Mouse (Mus musculus): ENCODE results near the gene Cc2d1a. TPM values are rescaled to one million over a fixed set of nuclear protein-coding genes. Genes with fewer than 3 reads are reported as not detected.

Cc2d1a gene
- polyA plus RNA-seq, 1 experiment from 2014 or later = 30.7 TPM

- Histone ChIP-seq H3K27ac (ENCODE audit: low read depth, low read length) (peak overlapping the region; percentile 94), H3K4me2 (ENCODE audit: low read depth, low read length) (peak overlapping the region; percentile 84), H3K36me3 (ENCODE audit: control insufficient read depth, insufficient read depth, low read length) (peaks cover 15% of the 10 kb centered on the region), H3K9ac (replicated peaks; ENCODE audit: low read depth, low read length) (peak overlapping the region; percentile 72), H3K4me3 (ENCODE audit: low read depth, low read length) (peak overlapping the region; percentile 60), H3K9me3 (ENCODE audit: control insufficient read depth, low read length) (no peaks in the 10 kb centered on the region), H3K27me3 (ENCODE audit: control insufficient read depth, insufficient read depth, low read length) (no peaks in the 10 kb centered on the region), H3K4me1 (ENCODE audit: control insufficient read depth, insufficient read depth, low read length) (peaks cover 21% of the 10 kb centered on the region)
- 3% methylated on average over 23 of the region's 29 CpGs for WGBS
- peak; percentile 83 for ATAC-seq (ENCODE audit: low read depth)
Measured at GRCm38 (mm10) chr8:84104221-84104620, 43.5 kb downstream of the Cc2d1a start.

- WGBS = 34% methylated on average over 3 of the region's 3 CpGs
- Histone ChIP-seq H3K27ac (ENCODE audit: low read depth, low read length) (peak overlapping the region; percentile 94), H3K36me3 (ENCODE audit: control insufficient read depth, insufficient read depth, low read length) (peaks cover 19% of the 10 kb centered on the region), H3K9me3 (ENCODE audit: control insufficient read depth, low read length) (no peaks in the 10 kb centered on the region), H3K4me3 (ENCODE audit: low read depth, low read length) (peak overlapping the region; percentile 60), H3K9ac (replicated peaks; ENCODE audit: low read depth, low read length) (peak overlapping the region; percentile 72), H3K27me3 (ENCODE audit: control insufficient read depth, insufficient read depth, low read length) (no peaks in the 10 kb centered on the region), H3K4me2 (ENCODE audit: low read depth, low read length) (peak overlapping the region; percentile 84), H3K4me1 (ENCODE audit: control insufficient read depth, insufficient read depth, low read length) (peaks cover 21% of the 10 kb centered on the region)
- no peak for ATAC-seq (ENCODE audit: low read depth)
Measured at GRCm38 (mm10) chr8:84103601-84104000, 44.1 kb downstream of the Cc2d1a start.

- Histone ChIP-seq H3K36me3 (ENCODE audit: control insufficient read depth, insufficient read depth, low read length) (peaks cover 38% of the 10 kb centered on the region), H3K9ac (replicated peaks; ENCODE audit: low read depth, low read length) (no peak overlapping the region), H3K9me3 (ENCODE audit: control insufficient read depth, low read length) (no peaks in the 10 kb centered on the region), H3K4me2 (ENCODE audit: low read depth, low read length) (no peak overlapping the region), H3K4me1 (ENCODE audit: control insufficient read depth, insufficient read depth, low read length) (peaks cover 21% of the 10 kb centered on the region), H3K27ac (ENCODE audit: low read depth, low read length) (no peak overlapping the region), H3K4me3 (ENCODE audit: low read depth, low read length) (no peak overlapping the region), H3K27me3 (ENCODE audit: control insufficient read depth, insufficient read depth, low read length) (no peaks in the 10 kb centered on the region)
- 94% methylated on average over 25 of the region's 25 CpGs for WGBS
- no peak for ATAC-seq (ENCODE audit: low read depth)
Measured at GRCm38 (mm10) chr8:84101476-84102270, 46.1 kb downstream of the Cc2d1a start.

- no peak overlapping the region for H3K4me2 ChIP-seq (ENCODE audit: low read depth, low read length)
- H3K9ac ChIP-seq (replicated peaks; ENCODE audit: low read depth, low read length) = no peak overlapping the region
- 97% methylated on average over 7 of the region's 7 CpGs for WGBS
- no peaks in the 10 kb centered on the region for H3K27me3 ChIP-seq (ENCODE audit: control insufficient read depth, insufficient read depth, low read length)
- peaks cover 12% of the 10 kb centered on the region for H3K4me1 ChIP-seq (ENCODE audit: control insufficient read depth, insufficient read depth, low read length)
- H3K9me3 ChIP-seq (ENCODE audit: control insufficient read depth, low read length) = no peaks in the 10 kb centered on the region
- H3K4me3 ChIP-seq (ENCODE audit: low read depth, low read length) = no peak overlapping the region
- ATAC-seq (ENCODE audit: low read depth) = no peak
- H3K36me3 ChIP-seq (ENCODE audit: control insufficient read depth, insufficient read depth, low read length) = peaks cover 66% of the 10 kb centered on the region
- H3K27ac ChIP-seq (ENCODE audit: low read depth, low read length) = no peak overlapping the region
Measured at GRCm38 (mm10) chr8:84098376-84098775, 49.4 kb downstream of the Cc2d1a start.

- Histone ChIP-seq H3K9ac (replicated peaks; ENCODE audit: low read depth, low read length) (no peak overlapping the region), H3K27ac (ENCODE audit: low read depth, low read length) (no peak overlapping the region), H3K36me3 (ENCODE audit: control insufficient read depth, insufficient read depth, low read length) (peaks cover 68% of the 10 kb centered on the region), H3K4me2 (ENCODE audit: low read depth, low read length) (no peak overlapping the region), H3K9me3 (ENCODE audit: control insufficient read depth, low read length) (no peaks in the 10 kb centered on the region), H3K4me1 (ENCODE audit: control insufficient read depth, insufficient read depth, low read length) (no peaks in the 10 kb centered on the region), H3K4me3 (ENCODE audit: low read depth, low read length) (no peak overlapping the region), H3K27me3 (ENCODE audit: control insufficient read depth, insufficient read depth, low read length) (no peaks in the 10 kb centered on the region)
- ATAC-seq (ENCODE audit: low read depth) = no peak
- 78% methylated on average over 8 of the region's 8 CpGs for WGBS
Measured at GRCm38 (mm10) chr8:84096061-84096460, 51.7 kb downstream of the Cc2d1a start.

GRCm38 (mm10) chr8:84090585-84090984 is 57.2 kb downstream of the Cc2d1a start:
- ATAC-seq (ENCODE audit: low read depth) = no peak
- Histone ChIP-seq H3K27me3 (ENCODE audit: control insufficient read depth, insufficient read depth, low read length) (no peaks in the 10 kb centered on the region), H3K27ac (ENCODE audit: low read depth, low read length) (no peak overlapping the region), H3K4me3 (ENCODE audit: low read depth, low read length) (no peak overlapping the region), H3K4me2 (ENCODE audit: low read depth, low read length) (no peak overlapping the region), H3K36me3 (ENCODE audit: control insufficient read depth, insufficient read depth, low read length) (peaks cover 55% of the 10 kb centered on the region), H3K4me1 (ENCODE audit: control insufficient read depth, insufficient read depth, low read length) (no peaks in the 10 kb centered on the region), H3K9me3 (ENCODE audit: control insufficient read depth, low read length) (no peaks in the 10 kb centered on the region), H3K9ac (replicated peaks; ENCODE audit: low read depth, low read length) (no peak overlapping the region)
- 91% methylated on average over 8 of the region's 8 CpGs for WGBS

GRCm38 (mm10) chr8:84089277-84089676 is 58.5 kb downstream of the Cc2d1a start:
- Histone ChIP-seq H3K4me3 (ENCODE audit: low read depth, low read length) (no peak overlapping the region), H3K36me3 (ENCODE audit: control insufficient read depth, insufficient read depth, low read length) (peaks cover 47% of the 10 kb centered on the region), H3K9me3 (ENCODE audit: control insufficient read depth, low read length) (no peaks in the 10 kb centered on the region), H3K27ac (ENCODE audit: low read depth, low read length) (no peak overlapping the region), H3K4me1 (ENCODE audit: control insufficient read depth, insufficient read depth, low read length) (no peaks in the 10 kb centered on the region), H3K27me3 (ENCODE audit: control insufficient read depth, insufficient read depth, low read length) (no peaks in the 10 kb centered on the region), H3K9ac (replicated peaks; ENCODE audit: low read depth, low read length) (no peak overlapping the region), H3K4me2 (ENCODE audit: low read depth, low read length) (no peak overlapping the region)
- no peak for ATAC-seq (ENCODE audit: low read depth)
- 89% methylated on average over 9 of the region's 9 CpGs for WGBS

GRCm38 (mm10) chr8:84087821-84088220 is 59.9 kb downstream of the Cc2d1a start:
- Histone ChIP-seq H3K9me3 (ENCODE audit: control insufficient read depth, low read length) (no peaks in the 10 kb centered on the region), H3K36me3 (ENCODE audit: control insufficient read depth, insufficient read depth, low read length) (peaks cover 42% of the 10 kb centered on the region), H3K4me2 (ENCODE audit: low read depth, low read length) (no peak overlapping the region), H3K27me3 (ENCODE audit: control insufficient read depth, insufficient read depth, low read length) (no peaks in the 10 kb centered on the region), H3K4me1 (ENCODE audit: control insufficient read depth, insufficient read depth, low read length) (no peaks in the 10 kb centered on the region), H3K4me3 (ENCODE audit: low read depth, low read length) (no peak overlapping the region), H3K27ac (ENCODE audit: low read depth, low read length) (no peak overlapping the region), H3K9ac (replicated peaks; ENCODE audit: low read depth, low read length) (no peak overlapping the region)
- 98% methylated on average over 14 of the region's 14 CpGs for WGBS
- ATAC-seq (ENCODE audit: low read depth) = no peak

GRCm38 (mm10) chr8:84087156-84087555 is 60.6 kb downstream of the Cc2d1a start:
- H3K9ac ChIP-seq (replicated peaks; ENCODE audit: low read depth, low read length) = no peak overlapping the region
- H3K4me2 ChIP-seq (ENCODE audit: low read depth, low read length) = no peak overlapping the region
- no peak overlapping the region for H3K4me3 ChIP-seq (ENCODE audit: low read depth, low read length)
- H3K27ac ChIP-seq (ENCODE audit: low read depth, low read length) = no peak overlapping the region
- no peaks in the 10 kb centered on the region for H3K9me3 ChIP-seq (ENCODE audit: control insufficient read depth, low read length)
- H3K36me3 ChIP-seq (ENCODE audit: control insufficient read depth, insufficient read depth, low read length) = peaks cover 44% of the 10 kb centered on the region
- H3K27me3 ChIP-seq (ENCODE audit: control insufficient read depth, insufficient read depth, low read length) = no peaks in the 10 kb centered on the region
- H3K4me1 ChIP-seq (ENCODE audit: control insufficient read depth, insufficient read depth, low read length) = no peaks in the 10 kb centered on the region
- no peak for ATAC-seq (ENCODE audit: low read depth)
- 92% methylated on average over 7 of the region's 7 CpGs for WGBS

All from neural tube, embryonic 14.5 days (tissue).